Mouse (Mus musculus) lung, postnatal 10 days (tissue): ENCODE data around the gene Nfkbib.

Experiments used
- DNase-seq: peaks from one replicate; pipeline ENCODE4 v3.0.0; 2021

Nfkbib gene

GRCm38 (mm10) chr7:28716590-28717281 lies 50.6 kb downstream of the Nfkbib start, which contains the start of gene Fbxo17:
Gene Fbxo17, plus strand, starts transcription at chr7:28716804.
- DNase-seq: peak; percentile 77

- DNase-seq: no peak
These were observed 51.7 kb downstream of the Nfkbib start for GRCm38 (mm10) chr7:28715598-28715997.

DNA sequence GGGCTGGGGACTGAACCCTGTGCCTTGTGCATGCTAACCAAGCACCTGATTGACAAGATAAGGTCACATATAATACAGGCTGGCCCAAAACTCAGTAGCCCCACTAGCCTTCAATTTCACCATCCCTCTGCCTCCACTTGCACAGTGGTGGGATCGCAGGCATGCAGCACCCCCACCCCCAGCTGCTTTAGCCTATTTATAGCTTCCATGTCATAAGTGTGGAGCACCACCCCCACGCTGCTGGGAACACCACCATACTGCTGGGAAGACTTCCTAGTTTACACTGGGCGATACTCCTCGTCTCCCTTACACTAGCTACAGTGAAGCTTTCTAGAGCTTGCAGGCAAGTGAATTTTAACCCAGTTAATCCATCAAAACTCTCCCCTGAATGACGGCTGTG lies 52.6 kb downstream of the Nfkbib start:
- DNase-seq: no peak

DNA sequence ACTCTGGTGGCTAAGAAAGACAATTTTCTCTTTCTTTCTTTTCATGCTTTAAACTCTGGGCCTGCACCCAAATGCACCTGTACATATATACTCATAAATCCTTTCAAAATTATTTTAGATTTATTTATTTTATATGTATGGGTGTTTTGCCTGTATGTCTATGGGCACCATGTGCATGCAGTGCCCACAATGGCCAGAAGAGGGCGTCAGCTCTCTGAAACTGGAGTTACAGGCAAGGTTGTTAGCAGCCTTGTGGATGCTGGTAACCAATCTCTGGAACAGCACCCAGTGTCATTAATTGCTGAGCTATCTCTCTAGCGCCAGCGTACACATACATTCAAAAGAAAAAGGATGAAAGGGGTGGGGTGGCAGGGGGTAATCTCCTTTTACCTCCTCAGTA lies 56.4 kb downstream of the Nfkbib start:
- DNase-seq: no peak

- DNase-seq: no peak
These were observed 57.9 kb downstream of the Nfkbib start for GRCm38 (mm10) chr7:28709454-28709853.
